In the genomic region with DNA sequence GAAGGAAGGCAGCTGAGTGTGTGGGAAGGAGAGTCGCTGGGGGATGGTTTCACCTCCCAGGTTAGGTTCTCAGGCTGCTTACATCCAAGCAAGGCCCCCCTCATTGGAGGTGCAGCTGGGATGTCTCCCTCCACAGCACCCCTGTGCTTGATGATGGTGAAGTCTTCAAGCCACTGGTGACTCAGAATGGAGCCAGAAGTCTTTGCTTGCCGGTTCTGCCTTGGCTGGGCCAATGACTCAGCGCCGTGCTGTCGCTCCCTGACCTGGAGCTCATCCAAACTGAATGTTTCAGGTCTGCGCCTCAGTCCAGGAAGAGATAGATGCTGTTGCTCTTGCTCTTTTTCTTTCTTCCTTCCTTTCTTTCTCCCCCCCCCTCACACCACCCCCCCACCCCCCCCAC, we compare ENCODE assay signal across 8 mouse cellular contexts. TPM values are rescaled to one million over a fixed set of nuclear protein-coding genes. Genes with fewer than 3 reads are reported as not detected.
DNase-seq lines count a peak whose midpoint lies in the region; ATAC-seq lines count a peak whose summit lies in the region.

No protein-coding gene starts in this region.

- peak; percentile 30; the same call in 1 of the 2 replicates for ATAC-seq in heart, embryonic 16.5 days (replicated peaks; ENCODE audit: extremely low read depth, insufficient read depth, low FRiP score)
- no peak for ATAC-seq in lung, embryonic 16.5 days (ENCODE audit: low read depth)
- ATAC-seq in forebrain, embryonic 16.5 days: no peak

- peak; percentile 34 to 40 for DNase-seq in layer of hippocampus, adult 8-10 months (ENCODE audit: low spot score in 2 of 2)
- no peak for DNase-seq in layer of hippocampus, postnatal 25 days (ENCODE audit: extremely low spot score in 1 of 2, low spot score in 1 of 2)
- peak; percentile 80 for DNase-seq in adipocyte (ENCODE audit: low spot score)
- peak; percentile 76 to 84 for DNase-seq in cerebellum, postnatal 25 days
- no peak for DNase-seq in testis, postnatal 14 days (ENCODE audit: low spot score)

- H3K4me2 ChIP-seq in heart, embryonic 16.5 days (ENCODE audit: low read depth, low read length): peak overlapping the region; percentile 51
- H3K4me2 ChIP-seq in lung, embryonic 16.5 days (ENCODE audit: low read depth, low read length): no peak overlapping the region
- H3K4me2 ChIP-seq in forebrain, embryonic 16.5 days (ENCODE audit: low read length): no peak overlapping the region

- peaks cover 93% of the 10 kb centered on the region for H3K4me1 ChIP-seq in heart, embryonic 16.5 days (ENCODE audit: control insufficient read depth, insufficient read depth, low read length)
- peaks cover 81% of the 10 kb centered on the region for H3K4me1 ChIP-seq in lung, embryonic 16.5 days (replicated peaks; ENCODE audit: control insufficient read depth, insufficient read depth, low read length)
- H3K4me1 ChIP-seq in forebrain, embryonic 16.5 days (replicated peaks; ENCODE audit: control insufficient read depth, insufficient read depth, low read length): peaks cover 41% of the 10 kb centered on the region

- 19% methylated on average over 6 of the region's 6 CpGs for WGBS in heart, embryonic 16.5 days
- WGBS in lung, embryonic 16.5 days: 19% methylated on average over 6 of the region's 6 CpGs
- WGBS in forebrain, embryonic 16.5 days: 56% methylated on average over 6 of the region's 6 CpGs

- H3K27me3 ChIP-seq in heart, embryonic 16.5 days (ENCODE audit: control insufficient read depth, insufficient read depth, low read length): no peaks in the 10 kb centered on the region
- no peaks in the 10 kb centered on the region for H3K27me3 ChIP-seq in lung, embryonic 16.5 days (ENCODE audit: control insufficient read depth, insufficient read depth, low read depth, low read length)
- H3K27me3 ChIP-seq in forebrain, embryonic 16.5 days (replicated peaks; ENCODE audit: control insufficient read depth, insufficient read depth, low read length): no peaks in the 10 kb centered on the region

- H3K36me3 ChIP-seq in heart, embryonic 16.5 days (ENCODE audit: control insufficient read depth, insufficient read depth): no peaks in the 10 kb centered on the region
- H3K36me3 ChIP-seq in lung, embryonic 16.5 days (ENCODE audit: control insufficient read depth, insufficient read depth, low read length): no peaks in the 10 kb centered on the region
- no peaks in the 10 kb centered on the region for H3K36me3 ChIP-seq in forebrain, embryonic 16.5 days (ENCODE audit: control insufficient read depth, insufficient read depth)

- peak overlapping the region; percentile 50; the same call in 1 of the 2 replicates for H3K9ac ChIP-seq in heart, embryonic 16.5 days (ENCODE audit: low read length)
- H3K9ac ChIP-seq in lung, embryonic 16.5 days (ENCODE audit: low read length): peak overlapping the region; percentile 16; the same call in 1 of the 2 replicates
- H3K9ac ChIP-seq in forebrain, embryonic 16.5 days (replicated peaks; ENCODE audit: low read depth, low read length): no peak overlapping the region

- H3K27ac ChIP-seq in heart, embryonic 16.5 days (ENCODE audit: low read length): peak overlapping the region; percentile 78
- peak overlapping the region; percentile 45; the same call in 1 of the 2 replicates for H3K27ac ChIP-seq in lung, embryonic 16.5 days (ENCODE audit: low read length)
- H3K27ac ChIP-seq in forebrain, embryonic 16.5 days (ENCODE audit: low read length): no peak overlapping the region

- H3K9me3 ChIP-seq in heart, embryonic 16.5 days (replicated peaks; ENCODE audit: control insufficient read depth, low read length): no peaks in the 10 kb centered on the region
- no peaks in the 10 kb centered on the region for H3K9me3 ChIP-seq in lung, embryonic 16.5 days (ENCODE audit: control insufficient read depth, low read length)
- no peaks in the 10 kb centered on the region for H3K9me3 ChIP-seq in forebrain, embryonic 16.5 days (ENCODE audit: control insufficient read depth, low read length)

- no peak overlapping the region for H3K4me3 ChIP-seq in heart, embryonic 16.5 days (ENCODE audit: low read length)
- H3K4me3 ChIP-seq in lung, embryonic 16.5 days (ENCODE audit: low read length): no peak overlapping the region
- no peak overlapping the region for H3K4me3 ChIP-seq in forebrain, embryonic 16.5 days (replicated peaks; ENCODE audit: low read length)

RNA-seq across cellular contexts. Expression of gene Bag3, which starts 8.5 kb away (rescaled TPM):
- total RNA-seq in layer of hippocampus, adult 8-10 months (2022): 10 to 100 TPM; 13.5 to 16.4 (median 14.9) TPM
- 1 to 10 TPM; 9.7 TPM for total RNA-seq in layer of hippocampus, postnatal 25 days (2021)
- polyA plus RNA-seq in heart, embryonic 16.5 days (2015; fragmentation: Nextera tagmentation; extraction: Ambion mirVana): 22.7 and 25.9 TPM in 2 replicates
- 24.0 and 26.3 TPM in 2 replicates for polyA plus RNA-seq in lung, embryonic 16.5 days (2015; fragmentation: Nextera tagmentation; extraction: Ambion mirVana)
- polyA plus RNA-seq in forebrain, embryonic 16.5 days (2015; fragmentation: Nextera tagmentation; extraction: Ambion mirVana): 1.5 and 1.8 TPM in 2 replicates

Comparison
In these comparisons a context has a peak if more than half of its experiments do, and no peak if none do; other contexts are left out.
1. DNase-seq: peak in layer of hippocampus, adult 8-10 months (2 of 2), adipocyte (single experiment) and cerebellum, postnatal 25 days (2 of 2); none in layer of hippocampus, postnatal 25 days (0 of 2) and testis, postnatal 14 days (single experiment).